Mouse (Mus musculus) ES-E14 (cell line): Measurements from ENCODE around the gene Selenop. TPM values are rescaled to one million over a fixed set of nuclear protein-coding genes. Genes with fewer than 3 reads are reported as not detected.

ENCODE experiments used
- DNase-seq: peaks from one replicate; pipeline ENCODE4 v3.0.0-alpha.2; 2013; ENCODE audit warnings: low read depth, low spot score
- H3K27ac ChIP-seq: 2 replicates; pipeline ENCODE4 v1.5.1; 2012; ENCODE audit warnings: low read depth, mild to moderate bottlenecking, low read length, moderate library complexity, mixed read lengths; ENCODE audit not compliant: poor library complexity, insufficient read depth, severe bottlenecking
- H3K36me3 ChIP-seq: 2 replicates; pipeline ENCODE4 v1.6.1; 2012; ENCODE audit warnings: mild to moderate bottlenecking, low read length, moderate library complexity, mixed read lengths; ENCODE audit not compliant: control insufficient read depth, poor library complexity, insufficient read depth, severe bottlenecking
- H3K4me1 ChIP-seq, 2 experiments: fragments of 150-350 bp in 1 of 2; sonication (generic) in 1 of 2; 2 replicates each; pipeline ENCODE4 v1.6.1; 2012; ENCODE audit warnings: low read length in 2 of 2, mild to moderate bottlenecking in 1 of 2, mixed read lengths in 1 of 2; ENCODE audit not compliant: control insufficient read depth in 2 of 2, insufficient read depth in 2 of 2, poor library complexity in 1 of 2
- H3K4me3 ChIP-seq, 2 experiments: fragments of 150-350 bp in 1 of 2; sonication (generic) in 1 of 2; 2 replicates each; pipeline ENCODE4 v1.5.1; 2012; ENCODE audit warnings: low read length in 2 of 2, low read depth in 1 of 2, mild to moderate bottlenecking in 1 of 2, mixed read lengths in 1 of 2; ENCODE audit not compliant: insufficient read depth in 1 of 2, poor library complexity in 1 of 2, severe bottlenecking in 1 of 2
- H3K9ac ChIP-seq: 2 replicates; pipeline ENCODE4 v1.6.1; 2012; ENCODE audit warnings: low read depth, mild to moderate bottlenecking, low read length, mixed read lengths; ENCODE audit not compliant: poor library complexity, insufficient read depth, severe bottlenecking
- H3K9me3 ChIP-seq: fragments of 150-350 bp; sonication (generic); 2 replicates; pipeline ENCODE4 v1.6.1; 2012; ENCODE audit warnings: low read depth, mild to moderate bottlenecking, low read length; ENCODE audit not compliant: control insufficient read depth, insufficient read depth
- CHD2 ChIP-seq: IDR thresholded peaks from 2 replicates; pipeline ENCODE4 v1.6.1; 2014; ENCODE audit warnings: mild to moderate bottlenecking, low read depth, low read length, inconsistent platforms
- HCFC1 ChIP-seq: IDR thresholded peaks from 2 replicates; pipeline ENCODE4 v1.6.1; 2012; ENCODE audit warnings: low read length, inconsistent platforms, borderline replicate concordance; ENCODE audit not compliant: insufficient read depth
- MAFK ChIP-seq: IDR thresholded peaks from 2 replicates; pipeline ENCODE4 v1.6.1; 2014; ENCODE audit warnings: mild to moderate bottlenecking, low read depth, low read length, inconsistent platforms; ENCODE audit not compliant: insufficient read depth
- ZC3H11A ChIP-seq: IDR thresholded peaks from 2 replicates; pipeline ENCODE4 v1.6.1; 2012; ENCODE audit warnings: low read depth, mild to moderate bottlenecking, inconsistent platforms, low read length, borderline replicate concordance
- ZNF384 ChIP-seq: IDR thresholded peaks from 2 replicates; pipeline ENCODE4 v1.6.1; 2012; ENCODE audit warnings: low read depth, low read length, inconsistent platforms
- in situ Hi-C, 2 experiments: fragments of 600-800 bp; cut with MboI; formaldehyde crosslinking; loops; one replicate each; pipeline ENCODE4 v1.15.1; 2025; ENCODE audit warnings: low sequenced_read_pairs in 2 of 2, inconsistent platforms in 1 of 2; ENCODE audit not compliant: unreplicated experiment in 2 of 2
- total RNA-seq: library from RNA; depleted of rRNA; stranded (reverse); fragments of 300-350 nt; gene quantifications from 2 replicates; pipeline ENCODE4 v1.2.3, GENCODE M21; 2012

Gene Selenop
- total RNA-seq, 1 experiment: 16.5 TPM

GRCm38 (mm10) chr15:3273191-3273590 lies 4.8 kb downstream of the Selenop start:
- H3K4me3 ChIP-seq: no peak overlapping the region
- in situ Hi-C loops: no loop called here
- H3K36me3 ChIP-seq: no peaks in the 10 kb centered on the region
- H3K9me3 ChIP-seq: no peaks in the 10 kb centered on the region
- no peak overlapping the region for H3K27ac ChIP-seq
- no peak for TF ChIP-seq ZC3H11A
- TF ChIP-seq CHD2: no peak
- TF ChIP-seq HCFC1: no peak
- TF ChIP-seq MAFK: no peak
- no peak for TF ChIP-seq ZNF384
- H3K9ac ChIP-seq: 0 out of 2 replicates have a peak overlapping the region, but pooled peaks have one; percentile 24
- peaks cover 0 to 12% of the 10 kb centered on the region in 2 experiments; a peak in 2 of 4 replicates for H3K4me1 ChIP-seq
- no peak for DNase-seq

- H3K4me3 ChIP-seq: no peak overlapping the region
- no peaks in the 10 kb centered on the region for H3K9me3 ChIP-seq
- TF ChIP-seq MAFK (no peak), ZNF384 (no peak), CHD2 (no peak), ZC3H11A (no peak), HCFC1 (no peak)
- H3K9ac ChIP-seq: no peak overlapping the region
- H3K27ac ChIP-seq: no peak overlapping the region
- in situ Hi-C loops: no loop called here
- H3K36me3 ChIP-seq: no peaks in the 10 kb centered on the region
- peaks cover 0 to 3% of the 10 kb centered on the region in 2 experiments; a peak in 1 of 4 replicates for H3K4me1 ChIP-seq
- no peak for DNase-seq
Observed at GRCm38 (mm10) chr15:3277391-3277790, 9.0 kb downstream of the Selenop start.

GRCm38 (mm10) chr15:3279242-3279641 lies 10.9 kb downstream of the Selenop start:
- in situ Hi-C loops: no loop called here
- DNase-seq: no peak

GRCm38 (mm10) chr15:3281216-3281615 lies 12.9 kb downstream of the Selenop start:
- Histone ChIP-seq H3K27ac (no peak overlapping the region), H3K4me1 (no peaks in the 10 kb centered on the region), H3K9ac (no peak overlapping the region), H3K36me3 (no peaks in the 10 kb centered on the region), H3K9me3 (no peaks in the 10 kb centered on the region), H3K4me3 (no peak overlapping the region)
- in situ Hi-C loops: no loop called here
- TF ChIP-seq HCFC1 (no peak), MAFK (no peak), ZNF384 (no peak), CHD2 (no peak), ZC3H11A (no peak)
- no peak for DNase-seq

More at GRCm38 (mm10) chr15:3279242-3279641, 10.9 kb downstream of the Selenop start:
- Histone ChIP-seq H3K9me3 (no peaks in the 10 kb centered on the region), H3K4me3 (no peak overlapping the region), H3K36me3 (no peaks in the 10 kb centered on the region), H3K9ac (no peak overlapping the region), H3K4me1 (no peaks in the 10 kb centered on the region), H3K27ac (0 out of 2 replicates have a peak overlapping the region, but pooled peaks have one; percentile 12)
- no peak for TF ChIP-seq CHD2
- TF ChIP-seq ZC3H11A: no peak
- no peak for TF ChIP-seq HCFC1
- TF ChIP-seq MAFK: no peak
- TF ChIP-seq ZNF384: no peak
